Mouse (Mus musculus) heart, embryonic 10.5 days (tissue): ENCODE data around the gene Egfl6. TPM values are rescaled to one million over a fixed set of nuclear protein-coding genes. Genes with fewer than 3 reads are reported as not detected.
A peak's percentile ranks its signal among the peaks of the same experiment; 100 is the strongest.

Source experiments
- DNase-seq: peaks from one replicate; pipeline ENCODE4 v3.0.0-alpha.2; 2017; ENCODE audit warnings: low spot score
- H3K27ac ChIP-seq: fragments of 300-500 bp; sonication (generic); 2 replicates; pipeline ENCODE4 v1.5.1; 2016; ENCODE audit warnings: mild to moderate bottlenecking
- H3K27me3 ChIP-seq: fragments of 300-500 bp; sonication (generic); 2 replicates; pipeline ENCODE4 v1.6.1; 2016; ENCODE audit warnings: mild to moderate bottlenecking; ENCODE audit not compliant: poor library complexity, insufficient read depth, severe bottlenecking
- H3K36me3 ChIP-seq: fragments of 300-500 bp; sonication (generic); 2 replicates; pipeline ENCODE4 v1.6.1; 2016; ENCODE audit warnings: mild to moderate bottlenecking, moderate library complexity
- H3K4me1 ChIP-seq: fragments of 300-500 bp; sonication (generic); 2 replicates; pipeline ENCODE4 v1.6.1; 2016; ENCODE audit warnings: mild to moderate bottlenecking
- H3K4me3 ChIP-seq: fragments of 300-500 bp; sonication (generic); 2 replicates; pipeline ENCODE4 v1.5.1; 2016; ENCODE audit warnings: mild to moderate bottlenecking, moderate library complexity
- H3K9me3 ChIP-seq: fragments of 300-500 bp; sonication (generic); 2 replicates; pipeline ENCODE4 v1.6.1; 2016; ENCODE audit warnings: mild to moderate bottlenecking, moderate library complexity
- WGBS: fragments of 180-500 bp; shearing (Covaris S2); methylation state at CpG from one replicate; pipeline ENCODE4 v1.1.7; 2016; 5-methylcytosine and 5-hydroxymethylcytosine counted together
- polyA plus RNA-seq: library from polyadenylated mRNA; unstranded; fragments of >200 nt; fragmentation: Nextera tagmentation; extraction: Ambion mirVana; gene quantifications from 2 replicates; pipeline ENCODE4 v1.2.1, GENCODE M21; 2016

Egfl6 gene
- 1.9 and 2.3 TPM in 2 replicates for polyA plus RNA-seq

DNA sequence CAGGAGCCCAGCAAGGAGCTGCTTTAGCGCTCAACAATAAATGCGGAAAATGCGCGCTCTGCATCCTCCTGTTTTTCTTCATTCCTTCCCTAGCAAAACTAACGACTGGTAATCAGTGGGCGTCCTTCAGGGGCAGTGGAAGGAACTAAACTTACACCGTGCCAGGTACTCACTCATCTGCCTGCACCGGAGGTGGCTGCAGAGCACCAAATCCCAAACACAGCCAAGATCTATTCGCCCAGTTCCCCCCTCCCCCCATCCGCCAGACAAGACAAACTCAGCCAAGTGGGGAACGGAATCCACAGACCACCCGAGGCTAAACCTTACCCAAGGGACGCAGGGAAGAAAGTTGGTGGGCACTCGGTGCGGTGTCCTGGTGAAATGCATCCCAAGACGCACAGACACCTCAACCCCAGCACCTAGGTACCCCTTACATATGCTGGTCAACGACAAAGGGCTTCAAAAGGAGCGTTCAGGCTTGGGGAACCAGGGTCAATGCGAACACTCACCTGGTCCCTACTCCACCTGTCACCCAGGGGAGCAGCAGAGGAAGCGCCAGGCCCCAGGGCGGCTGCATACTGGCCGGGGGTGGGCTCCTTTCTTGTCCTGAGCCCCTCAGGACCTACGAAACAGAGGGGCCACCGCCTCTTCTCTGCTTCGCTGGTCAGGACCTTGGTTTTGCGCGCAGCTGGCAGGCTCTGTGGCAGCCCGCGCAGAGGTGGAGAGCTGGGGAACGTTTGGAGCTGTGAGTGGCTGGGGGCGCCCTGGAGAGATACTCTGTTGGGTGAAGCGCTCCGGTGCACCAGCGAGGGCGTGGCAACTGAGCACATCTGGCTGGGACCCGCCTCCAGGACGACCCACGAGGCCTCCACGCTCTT is at the start of gene Egfl6:
TSS of gene Egfl6 (minus strand) at position 774 of the 878 bp plus-strand sequence.
- H3K27ac ChIP-seq, result peak within 1 kb of the TSS; percentile 16; the same call in 1 of the 2 replicates
- H3K4me3 ChIP-seq, result peak within 1 kb of the TSS; percentile 53
- DNase-seq, result no peak
- 15% methylated on average over 39 of the region's 39 CpGs for WGBS
- H3K36me3 ChIP-seq, result no peaks in the 10 kb centered on the region
- no peaks in the 10 kb centered on the region for H3K9me3 ChIP-seq
- 0 out of 2 replicates have a peak, but pooled peaks cover 4% of the 10 kb centered on the region for H3K4me1 ChIP-seq
- peaks cover 41% of the 10 kb centered on the region; the same call in 1 of the 2 replicates for H3K27me3 ChIP-seq

DNA sequence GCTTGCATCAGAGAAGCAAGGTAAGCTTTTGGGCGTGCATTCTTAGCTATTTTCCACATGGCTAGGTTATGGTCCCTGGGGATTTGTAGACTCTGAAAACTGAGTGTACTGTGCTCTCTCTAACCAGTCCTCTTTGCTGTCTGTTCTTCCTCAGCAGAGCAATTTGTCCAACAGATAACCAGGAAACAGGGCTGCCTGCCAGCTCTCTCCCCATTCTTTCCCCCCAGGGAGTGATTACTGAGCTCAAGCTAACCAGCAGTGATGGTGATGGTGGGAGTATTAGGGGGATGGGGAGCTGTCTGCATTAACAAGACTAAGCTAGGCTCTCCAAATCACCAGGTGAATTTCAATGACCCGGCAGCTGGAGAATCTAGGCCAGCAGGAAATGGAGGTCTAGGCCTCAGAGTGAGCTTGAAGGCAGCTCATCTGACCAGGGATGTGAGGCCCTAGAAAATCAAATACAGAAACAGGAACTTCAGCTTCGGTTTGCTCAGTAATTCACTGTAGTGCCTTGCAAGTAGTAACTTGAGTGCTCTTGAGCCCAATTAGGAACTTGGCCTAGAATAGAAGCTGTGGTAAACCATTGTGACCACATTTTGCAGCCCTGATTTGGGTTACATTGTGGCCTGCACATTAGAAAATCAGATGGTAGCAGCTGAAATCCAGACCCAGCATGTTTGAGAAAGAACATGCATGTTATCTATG is 41.5 kb upstream of the Egfl6 start:
- no peak overlapping the region for H3K27ac ChIP-seq
- no peaks in the 10 kb centered on the region for H3K36me3 ChIP-seq
- no peak for DNase-seq
- H3K4me1 ChIP-seq, result no peaks in the 10 kb centered on the region
- no peak overlapping the region for H3K4me3 ChIP-seq
- 53% methylated on average over 3 of the region's 3 CpGs for WGBS
- no peaks in the 10 kb centered on the region for H3K9me3 ChIP-seq
- no peaks in the 10 kb centered on the region; the same call in 1 of the 2 replicates for H3K27me3 ChIP-seq

DNA sequence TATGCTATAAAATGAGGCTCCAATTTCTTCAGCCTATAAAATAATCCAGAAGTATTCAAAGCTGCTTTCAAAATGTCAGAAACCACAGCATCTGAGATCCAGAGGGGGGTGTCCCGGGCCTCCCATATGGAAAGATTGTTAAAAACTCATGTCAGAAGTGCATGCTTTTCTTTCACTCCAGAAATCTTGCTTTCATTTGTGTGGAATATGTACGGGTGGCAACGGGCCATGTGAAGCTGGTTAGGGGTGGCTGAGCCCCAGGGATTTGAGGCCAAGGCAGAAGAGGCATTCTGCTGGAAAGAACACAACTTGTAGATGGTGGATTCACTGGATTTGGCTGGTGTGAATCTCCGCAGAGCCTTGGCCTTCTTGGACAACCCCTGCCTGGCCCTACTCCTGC is 40.7 kb upstream of the Egfl6 start:
- Histone ChIP-seq H3K27ac (no peak overlapping the region), H3K4me3 (no peak overlapping the region), H3K27me3 (no peaks in the 10 kb centered on the region; the same call in 1 of the 2 replicates), H3K4me1 (no peaks in the 10 kb centered on the region), H3K36me3 (no peaks in the 10 kb centered on the region), H3K9me3 (no peaks in the 10 kb centered on the region)
- WGBS, result 78% methylated on average over 4 of the region's 4 CpGs
- DNase-seq, result no peak

GRCm38 (mm10) chrX:166623176-166623575 is 37.7 kb upstream of the Egfl6 start:
- Histone ChIP-seq H3K27me3 (peaks cover 12% of the 10 kb centered on the region; the same call in 1 of the 2 replicates), H3K36me3 (no peaks in the 10 kb centered on the region), H3K4me1 (no peaks in the 10 kb centered on the region), H3K9me3 (no peaks in the 10 kb centered on the region), H3K27ac (no peak overlapping the region), H3K4me3 (no peak overlapping the region)
- 78% methylated on average over 3 of the region's 3 CpGs for WGBS
- no peak for DNase-seq

DNA sequence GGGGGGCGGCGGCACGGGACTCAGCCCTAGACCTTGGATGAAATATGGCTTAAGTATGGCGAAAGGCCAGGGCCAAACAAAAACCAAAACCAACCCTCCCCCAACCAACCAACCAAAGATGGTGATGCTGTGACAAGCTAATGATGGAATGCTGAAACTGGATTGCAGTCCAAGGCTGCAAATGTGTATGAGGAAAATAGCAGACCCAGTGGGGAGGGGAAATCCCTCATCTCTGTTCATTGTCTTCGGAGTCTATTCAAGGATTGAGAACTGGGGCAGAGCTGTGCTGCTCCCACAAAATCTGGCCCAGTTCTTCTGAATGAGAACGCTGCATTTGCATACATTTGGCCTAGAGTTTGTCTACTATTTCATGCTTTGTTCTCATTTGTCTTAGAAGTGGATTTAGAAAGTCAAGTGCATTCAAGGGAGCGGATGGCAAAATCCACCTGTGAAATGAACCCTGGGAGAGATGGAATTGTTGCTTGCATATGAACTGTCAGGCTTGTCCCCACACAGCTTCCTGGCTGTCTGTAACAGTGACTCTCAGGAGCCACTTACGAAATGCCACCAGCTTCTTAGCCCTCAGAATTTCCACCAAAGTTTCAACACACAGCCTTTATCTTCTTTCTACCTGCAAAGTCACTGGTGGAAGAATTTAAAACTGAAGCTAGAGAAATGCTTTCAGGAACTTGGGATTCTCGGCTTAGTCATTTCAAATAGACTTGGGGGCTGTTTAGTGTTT is 36.2 kb upstream of the Egfl6 start:
- Histone ChIP-seq H3K4me3 (no peak overlapping the region), H3K9me3 (no peaks in the 10 kb centered on the region), H3K27me3 (peaks cover 16% of the 10 kb centered on the region; the same call in 1 of the 2 replicates), H3K27ac (no peak overlapping the region), H3K4me1 (no peaks in the 10 kb centered on the region), H3K36me3 (no peaks in the 10 kb centered on the region)
- 81% methylated on average over 9 of the region's 9 CpGs for WGBS
- DNase-seq, result no peak

DNA sequence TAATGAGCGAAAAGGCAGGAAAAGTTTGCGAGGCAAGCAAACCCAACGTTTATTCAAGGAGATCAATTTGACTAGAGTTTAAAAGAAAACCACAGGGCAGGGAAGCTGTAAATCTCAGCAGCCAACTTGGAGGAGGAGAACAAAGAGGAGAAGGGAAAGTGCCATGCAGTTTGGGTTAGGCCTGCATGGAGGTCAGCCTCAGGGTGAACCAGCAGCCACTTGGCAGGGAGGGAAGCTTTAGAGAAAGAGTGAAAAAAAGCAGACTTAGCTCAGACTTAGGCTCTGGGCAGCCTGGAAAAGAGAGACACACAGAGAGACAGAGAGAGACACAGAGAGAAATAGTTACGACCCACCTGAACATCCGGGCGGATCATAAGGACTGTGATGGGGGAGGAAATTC is 35.4 kb upstream of the Egfl6 start:
- H3K36me3 ChIP-seq, result no peaks in the 10 kb centered on the region
- no peak overlapping the region for H3K27ac ChIP-seq
- WGBS, result 77% methylated on average over 6 of the region's 6 CpGs
- no peaks in the 10 kb centered on the region for H3K4me1 ChIP-seq
- no peaks in the 10 kb centered on the region for H3K9me3 ChIP-seq
- no peak for DNase-seq
- H3K27me3 ChIP-seq, result 0 out of 2 replicates have a peak, but pooled peaks cover 16% of the 10 kb centered on the region
- no peak overlapping the region for H3K4me3 ChIP-seq

DNA sequence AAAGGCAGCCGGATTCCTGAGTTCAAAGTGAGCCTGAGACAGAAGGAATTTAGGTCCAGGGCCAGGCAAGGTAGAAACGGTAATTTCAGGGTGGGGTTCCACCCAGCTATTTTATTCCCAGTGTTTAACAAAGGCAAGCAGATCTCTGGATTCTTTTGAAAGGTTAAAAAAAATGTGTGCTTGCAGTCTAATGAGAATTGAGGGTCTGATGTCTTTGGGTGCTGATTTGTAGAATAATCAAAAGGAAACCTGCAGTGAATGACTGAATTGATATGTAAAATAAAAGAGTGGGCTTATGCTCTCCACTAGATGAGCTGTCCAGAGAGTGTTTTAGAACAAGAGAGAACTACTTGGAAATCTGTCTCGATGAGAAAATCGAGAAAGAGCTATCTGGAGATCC is 33.6 kb upstream of the Egfl6 start:
- no peak for DNase-seq

DNA sequence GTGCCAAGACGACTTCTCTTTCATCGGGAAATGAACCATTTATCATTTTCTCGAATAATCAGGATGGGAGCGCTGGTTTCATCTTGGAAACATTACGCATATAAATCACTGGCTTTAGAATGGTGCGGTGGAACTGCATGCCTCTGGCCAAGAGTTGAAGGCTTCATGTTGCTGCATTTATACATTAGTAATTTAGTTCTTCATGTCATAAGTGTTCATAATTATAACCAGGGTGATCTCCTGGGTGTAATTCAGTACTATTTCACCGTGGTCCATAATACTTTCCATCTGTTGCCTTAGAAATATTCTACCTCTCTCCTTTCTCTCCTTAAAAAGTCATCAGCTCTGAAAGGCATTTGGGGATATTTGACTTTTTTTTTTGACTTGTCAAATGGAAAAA is 29.7 kb upstream of the Egfl6 start:
- peaks cover 18% of the 10 kb centered on the region; the same call in 1 of the 2 replicates for H3K27me3 ChIP-seq
- no peak for DNase-seq
- no peaks in the 10 kb centered on the region for H3K4me1 ChIP-seq
- H3K27ac ChIP-seq, result no peak overlapping the region
- H3K36me3 ChIP-seq, result no peaks in the 10 kb centered on the region
- H3K9me3 ChIP-seq, result no peaks in the 10 kb centered on the region
- 80% methylated on average over 7 of the region's 7 CpGs for WGBS
- no peak overlapping the region for H3K4me3 ChIP-seq

More for the DNA sequence above, 33.6 kb upstream of the Egfl6 start:
- WGBS, result 64% methylated on average over 4 of the region's 4 CpGs
- H3K4me3 ChIP-seq, result no peak overlapping the region
- H3K27me3 ChIP-seq, result peaks cover 16% of the 10 kb centered on the region; the same call in 1 of the 2 replicates
- no peak overlapping the region for H3K27ac ChIP-seq
- no peaks in the 10 kb centered on the region for H3K9me3 ChIP-seq
- H3K36me3 ChIP-seq, result no peaks in the 10 kb centered on the region
- H3K4me1 ChIP-seq, result no peaks in the 10 kb centered on the region

- WGBS, result 59% methylated on average over 1 of the region's 1 CpGs
- Histone ChIP-seq H3K27me3 (no peaks in the 10 kb centered on the region; the same call in 1 of the 2 replicates), H3K4me3 (no peak overlapping the region), H3K36me3 (no peaks in the 10 kb centered on the region), H3K27ac (no peak overlapping the region), H3K4me1 (no peaks in the 10 kb centered on the region), H3K9me3 (no peaks in the 10 kb centered on the region)
- no peak for DNase-seq
These were observed 9.4 kb downstream of the Egfl6 start for GRCm38 (mm10) chrX:166576111-166576510.

GRCm38 (mm10) chrX:166565983-166566382 is 19.5 kb downstream of the Egfl6 start:
- DNase-seq, result no peak
- H3K27ac ChIP-seq, result no peak overlapping the region
- no peak overlapping the region for H3K4me3 ChIP-seq
- no peaks in the 10 kb centered on the region for H3K4me1 ChIP-seq
- no peaks in the 10 kb centered on the region for H3K36me3 ChIP-seq
- 83% methylated on average over 6 of the region's 6 CpGs for WGBS
- H3K27me3 ChIP-seq, result no peaks in the 10 kb centered on the region
- H3K9me3 ChIP-seq, result no peaks in the 10 kb centered on the region

DNA sequence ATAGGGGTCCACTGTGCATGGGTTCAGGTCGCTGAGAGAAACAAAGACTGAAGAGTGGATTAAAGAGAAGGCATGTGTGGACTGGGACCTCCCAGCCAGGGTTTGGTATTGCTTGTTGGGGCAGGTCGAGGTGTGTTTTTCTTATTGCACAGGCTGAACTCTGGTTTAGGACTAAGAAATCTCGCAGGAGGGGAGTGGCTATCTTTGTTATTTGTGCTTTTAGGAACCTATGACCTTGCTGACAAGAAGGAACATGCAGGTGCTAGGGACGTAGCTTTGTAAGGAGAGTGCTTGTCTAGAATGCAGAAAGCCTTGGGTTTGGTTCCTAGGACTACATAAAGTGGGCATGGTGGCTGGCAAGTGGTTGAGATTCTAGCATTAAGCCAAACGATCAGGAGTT is 20.1 kb downstream of the Egfl6 start:
- Histone ChIP-seq H3K9me3 (no peaks in the 10 kb centered on the region), H3K27ac (no peak overlapping the region), H3K4me1 (no peaks in the 10 kb centered on the region), H3K4me3 (no peak overlapping the region), H3K36me3 (no peaks in the 10 kb centered on the region), H3K27me3 (no peaks in the 10 kb centered on the region)
- 61% methylated on average over 5 of the region's 5 CpGs for WGBS
- DNase-seq, result no peak

- Histone ChIP-seq H3K27me3 (no peaks in the 10 kb centered on the region), H3K36me3 (no peaks in the 10 kb centered on the region), H3K4me1 (no peaks in the 10 kb centered on the region), H3K9me3 (no peaks in the 10 kb centered on the region), H3K27ac (no peak overlapping the region), H3K4me3 (no peak overlapping the region)
- DNase-seq, result no peak
- WGBS, result 64% methylated on average over 5 of the region's 5 CpGs
These were observed 20.6 kb downstream of the Egfl6 start for GRCm38 (mm10) chrX:166564900-166565299.
